Mouse (Mus musculus): ENCODE results near the gene Odf2l. TPM values are rescaled to one million over a fixed set of nuclear protein-coding genes. Genes with fewer than 3 reads are reported as not detected.

Odf2l gene
- total RNA-seq, 4 experiments from 2014 or later: 7.1 to 10.2 (median 7.8) TPM

- no peak for DNase-seq (ENCODE audit: low spot score in 2 of 2)
These were observed 13.0 kb downstream of the Odf2l start for GRCm38 (mm10) chr3:145131210-145131868.

- no peak for DNase-seq (ENCODE audit: low spot score in 2 of 2)
These were observed 21.8 kb downstream of the Odf2l start for GRCm38 (mm10) chr3:145140236-145140635.

GRCm38 (mm10) chr3:145142925-145143324, 24.5 kb downstream of the Odf2l start:
- DNase-seq (ENCODE audit: low spot score in 2 of 2): no peak

GRCm38 (mm10) chr3:145143856-145144255, 25.5 kb downstream of the Odf2l start:
- no peak for DNase-seq (ENCODE audit: low spot score in 2 of 2)

- DNase-seq (ENCODE audit: low spot score in 2 of 2): no peak
These were observed 28.5 kb downstream of the Odf2l start for GRCm38 (mm10) chr3:145146871-145147270.

- DNase-seq (ENCODE audit: low spot score in 2 of 2): no peak
These were observed 29.1 kb downstream of the Odf2l start for GRCm38 (mm10) chr3:145147483-145147882.

GRCm38 (mm10) chr3:145147952-145148351, 29.6 kb downstream of the Odf2l start:
- DNase-seq (ENCODE audit: low spot score in 2 of 2): no peak

- no peak for DNase-seq (ENCODE audit: low spot score in 2 of 2)
These were observed 32.7 kb downstream of the Odf2l start for GRCm38 (mm10) chr3:145151092-145151491.

GRCm38 (mm10) chr3:145151933-145152332, 33.5 kb downstream of the Odf2l start:
- no peak for DNase-seq (ENCODE audit: low spot score in 2 of 2)

- peak in 1 of 2 experiments; percentile 65 for DNase-seq (ENCODE audit: low spot score in 2 of 2)
These were observed 38.5 kb downstream of the Odf2l start for GRCm38 (mm10) chr3:145156883-145157282.

GRCm38 (mm10) chr3:145158441-145158840, 40.1 kb downstream of the Odf2l start:
- DNase-seq (ENCODE audit: low spot score in 2 of 2): no peak

- no peak for DNase-seq (ENCODE audit: low spot score in 2 of 2)
These were observed 48.4 kb downstream of the Odf2l start for GRCm38 (mm10) chr3:145166741-145167140.

GRCm38 (mm10) chr3:145167766-145168165, 49.4 kb downstream of the Odf2l start:
- no peak for DNase-seq (ENCODE audit: low spot score in 2 of 2)

GRCm38 (mm10) chr3:145168844-145169696, 50.7 kb downstream of the Odf2l start:
- no peak for DNase-seq (ENCODE audit: low spot score in 2 of 2)

- no peak for DNase-seq (ENCODE audit: low spot score in 2 of 2)
These were observed 51.6 kb downstream of the Odf2l start for GRCm38 (mm10) chr3:145170028-145170427.

GRCm38 (mm10) chr3:145170604-145171389, 52.4 kb downstream of the Odf2l start:
- no peak for DNase-seq (ENCODE audit: low spot score in 2 of 2)

- DNase-seq (ENCODE audit: low spot score in 2 of 2): no peak
These were observed 53.1 kb downstream of the Odf2l start for GRCm38 (mm10) chr3:145171390-145172060.

- DNase-seq (ENCODE audit: low spot score in 2 of 2): no peak
These were observed 66.3 kb downstream of the Odf2l start for GRCm38 (mm10) chr3:145184645-145185044.

- no peak for DNase-seq (ENCODE audit: low spot score in 2 of 2)
These were observed 73.6 kb downstream of the Odf2l start for GRCm38 (mm10) chr3:145191972-145192371.

- DNase-seq (ENCODE audit: low spot score in 2 of 2): no peak
These were observed 77.0 kb downstream of the Odf2l start for GRCm38 (mm10) chr3:145195240-145195923.

GRCm38 (mm10) chr3:145198050-145198449, 79.7 kb downstream of the Odf2l start:
- no peak for DNase-seq (ENCODE audit: low spot score in 2 of 2)
